Mouse (Mus musculus): Measurements from ENCODE around the gene Alox12e. TPM values are rescaled to one million over a fixed set of nuclear protein-coding genes. Genes with fewer than 3 reads are reported as not detected.
"Not testable (repeated sequence)": the region's sequence is repeated elsewhere in the genome, so short reads cannot be mapped to it uniquely, and the experiment has no call there.

Alox12e gene
- not detected for total RNA-seq (2021)
- long read RNA-seq, experiment 1, result 0 reads
- long read RNA-seq, experiment 2, result 0 reads

DNA sequence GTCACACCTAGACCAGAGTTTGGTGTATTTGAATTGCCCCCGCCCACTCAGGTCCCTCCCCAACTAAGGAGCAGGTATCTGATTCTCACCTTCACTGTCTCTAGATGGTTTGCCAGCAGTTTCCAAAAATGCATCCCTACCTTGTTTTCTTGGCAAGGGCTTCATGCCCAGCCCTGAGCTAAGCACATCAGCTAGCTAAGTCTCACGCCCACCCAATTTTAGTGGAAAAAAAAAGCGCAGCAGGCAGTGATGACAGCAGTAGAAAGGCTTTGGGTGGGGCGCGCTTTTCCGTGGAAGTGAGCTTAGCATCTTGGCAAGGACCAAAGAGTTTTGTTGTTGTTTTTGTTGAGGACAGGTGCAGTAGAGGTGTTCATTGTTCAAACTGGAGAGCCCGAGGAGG lies at the start of gene Alox12e:
Alox12e (minus strand) TSS at position 101 of the 400 bp plus-strand sequence.
- no peak for DNase-seq (ENCODE audit: low spot score)

DNA sequence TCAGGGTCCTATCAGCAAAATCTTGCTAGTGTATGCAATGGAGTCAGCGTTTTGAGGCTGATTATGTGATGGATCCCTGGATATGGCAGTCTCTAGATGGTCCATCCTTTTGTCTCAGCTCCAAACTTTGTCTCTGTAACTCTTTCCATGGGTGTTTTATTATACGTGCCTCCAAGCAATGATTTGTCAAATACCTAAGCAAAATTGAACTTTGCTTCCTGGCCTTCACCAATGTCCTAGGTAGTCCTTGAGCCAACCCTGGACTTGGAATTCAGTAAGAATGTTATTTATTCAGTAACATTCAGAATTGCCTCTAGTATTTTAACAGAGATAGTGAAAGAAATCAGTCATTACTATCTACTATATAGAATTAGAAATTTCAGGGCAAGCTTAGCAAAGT lies 46.2 kb upstream of the Alox12e start:
- not testable (repeated sequence) for DNase-seq (ENCODE audit: low spot score)

DNA sequence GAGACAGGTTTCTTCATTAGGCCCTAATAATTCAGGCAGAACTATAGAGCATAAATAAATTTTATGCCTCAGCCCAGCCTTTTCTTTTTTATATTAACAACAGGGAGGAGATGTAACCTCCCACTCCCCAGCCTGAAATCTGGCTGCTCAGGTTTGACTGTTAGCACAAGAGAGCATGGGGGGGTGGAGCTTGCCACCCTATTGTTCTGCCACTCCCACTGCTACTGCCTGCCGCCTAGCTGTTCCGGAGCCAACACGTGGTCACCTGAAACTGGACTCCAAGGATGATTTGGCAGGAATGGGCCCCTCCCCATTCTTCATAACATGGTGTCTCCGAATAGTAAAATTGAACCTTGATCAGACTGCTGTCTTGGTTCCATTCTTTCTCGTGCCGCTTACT lies 45.3 kb upstream of the Alox12e start:
- DNase-seq (ENCODE audit: low spot score), result not testable (repeated sequence)

DNA sequence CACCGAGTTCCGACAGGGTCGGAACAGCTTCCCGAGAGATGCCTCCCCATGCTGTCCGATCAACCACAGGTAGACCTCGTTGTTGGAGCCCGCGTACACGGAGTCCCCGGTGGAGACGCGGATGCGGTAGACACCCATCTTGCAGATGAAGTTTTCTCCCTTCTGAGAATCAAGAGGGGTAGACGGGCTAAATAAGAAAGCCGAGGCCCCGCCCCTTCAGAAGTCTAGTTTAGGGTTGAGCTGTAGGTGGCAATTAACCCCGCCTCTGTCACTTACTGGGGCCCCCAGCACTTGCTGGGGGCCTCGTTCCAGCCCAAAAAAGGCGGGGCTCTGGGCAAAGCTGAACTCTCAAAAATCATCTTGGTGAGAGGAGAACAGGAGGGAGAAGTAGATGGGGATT lies 29.4 kb upstream of the Alox12e start, which contains the start of gene Alox15:
Alox15 (minus strand) TSS at position 164 of the 400 bp plus-strand sequence.
- no peak for DNase-seq (ENCODE audit: low spot score)

- no peak for DNase-seq (ENCODE audit: low spot score)
These were observed 26.2 kb upstream of the Alox12e start for GRCm38 (mm10) chr11:70348630-70349029.

DNA sequence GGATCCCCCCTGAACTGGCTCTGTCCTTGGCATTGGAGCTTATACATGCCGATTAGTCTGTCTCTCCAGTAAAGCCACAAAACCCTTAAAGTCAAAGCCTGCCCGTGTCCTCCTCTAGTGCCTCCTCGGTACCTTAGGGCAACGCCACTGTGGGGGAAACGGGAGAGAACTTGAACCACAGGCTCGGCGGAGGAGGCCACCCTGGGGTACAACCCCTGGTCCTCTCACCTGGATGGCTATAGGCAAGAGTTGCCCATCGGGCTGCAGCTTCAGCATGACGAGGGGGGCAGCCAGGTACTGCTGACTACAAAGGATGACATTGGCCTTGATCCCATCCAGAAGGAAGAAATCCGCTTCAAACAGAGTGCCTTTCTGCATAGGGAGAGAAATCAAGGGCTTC lies 25.4 kb upstream of the Alox12e start:
- DNase-seq (ENCODE audit: low spot score), result no peak

- no peak for DNase-seq (ENCODE audit: low spot score)
These were observed 23.1 kb upstream of the Alox12e start for GRCm38 (mm10) chr11:70345546-70345945.

- no peak for DNase-seq (ENCODE audit: low spot score)
These were observed 22.6 kb upstream of the Alox12e start for GRCm38 (mm10) chr11:70345061-70345460.

DNA sequence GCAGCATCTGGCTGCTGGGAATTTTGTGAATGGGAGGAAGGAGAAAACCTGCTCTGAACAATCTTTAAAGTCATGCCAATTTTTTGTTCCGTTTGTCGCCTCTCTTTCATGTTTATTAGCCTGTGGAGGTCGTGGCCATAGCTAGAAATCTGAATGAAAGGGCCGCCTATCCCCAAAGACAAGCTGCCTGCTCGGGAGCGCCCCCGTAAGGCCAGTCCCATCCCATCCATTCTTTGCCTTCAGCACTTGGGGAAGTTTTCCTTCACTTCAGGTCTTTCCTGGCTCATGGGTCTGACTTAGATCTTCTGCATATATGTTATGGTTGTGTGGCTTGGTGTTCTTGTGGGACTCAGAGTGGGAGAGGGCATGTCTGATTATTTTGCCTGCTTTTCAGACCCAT lies 17.1 kb upstream of the Alox12e start:
- no peak for DNase-seq (ENCODE audit: low spot score)

GRCm38 (mm10) chr11:70334477-70334876 lies 12.0 kb upstream of the Alox12e start:
- peak; percentile 17 for DNase-seq (ENCODE audit: low spot score)

GRCm38 (mm10) chr11:70324726-70325125 lies 2.3 kb upstream of the Alox12e start:
- DNase-seq (ENCODE audit: low spot score), result no peak

DNA sequence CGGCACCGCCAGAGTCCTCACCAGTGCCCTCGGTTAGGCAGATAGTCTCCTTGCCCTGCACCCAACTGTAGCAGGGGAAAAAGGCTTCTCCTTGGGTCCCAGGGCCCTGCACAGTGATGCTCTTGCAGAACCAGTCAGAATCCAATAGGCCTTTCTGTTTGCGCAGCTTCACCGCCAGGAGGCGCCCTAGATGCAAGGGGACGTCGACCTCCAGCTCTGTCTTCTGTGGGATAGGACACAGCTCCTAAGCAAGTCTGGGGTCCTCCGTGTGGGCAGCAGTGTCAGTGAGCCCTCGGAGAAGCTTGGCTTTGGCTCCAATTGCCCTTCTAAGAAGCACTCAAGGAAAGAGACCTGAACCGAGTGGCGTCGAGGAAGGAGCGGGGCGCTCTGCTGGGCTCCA lies 764 bp downstream of the Alox12e start:
- peak; percentile 15 for DNase-seq (ENCODE audit: low spot score)

DNA sequence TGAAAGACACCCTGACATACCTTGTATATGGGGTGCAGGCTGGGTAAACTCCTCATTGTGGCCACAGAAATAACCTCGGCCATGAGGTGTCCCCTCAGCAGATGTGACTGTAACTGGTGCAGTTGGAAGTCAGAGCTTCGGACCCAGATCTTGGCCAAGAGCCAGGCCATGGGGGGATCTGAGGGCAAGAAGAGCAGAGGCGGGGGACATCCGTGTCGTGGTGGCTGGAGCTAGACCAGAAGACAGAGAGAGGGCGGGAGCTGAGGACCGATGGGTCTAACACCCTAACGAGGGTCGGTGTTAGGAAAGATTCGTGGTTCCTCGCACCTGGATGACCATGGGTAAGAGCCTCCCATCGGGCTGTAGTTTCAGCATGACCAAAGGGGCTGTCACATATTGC lies 2.8 kb downstream of the Alox12e start:
- no peak for DNase-seq (ENCODE audit: low spot score)

DNA sequence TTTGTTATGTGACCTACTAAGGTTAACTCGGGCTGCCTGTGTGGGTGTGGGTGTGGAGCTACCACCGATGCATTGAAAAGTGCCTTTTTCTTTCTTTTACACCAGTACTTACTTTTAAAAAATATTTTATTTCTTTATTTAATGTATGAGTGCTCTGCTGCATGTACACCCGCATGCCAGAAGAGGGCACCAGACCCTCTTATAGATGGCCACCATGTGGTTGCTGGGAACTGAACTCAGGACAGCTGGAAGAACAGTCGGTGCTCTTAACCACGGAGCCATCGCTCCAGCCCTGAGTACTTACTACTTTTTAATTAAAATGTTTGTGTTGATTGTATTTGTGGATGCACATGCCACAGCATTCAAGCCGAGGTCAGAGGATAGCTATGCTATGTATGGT lies 8.6 kb downstream of the Alox12e start:
- DNase-seq (ENCODE audit: low spot score), result no peak

- peak; percentile 58 for DNase-seq (ENCODE audit: low spot score)
These were observed 13.1 kb downstream of the Alox12e start for GRCm38 (mm10) chr11:70309341-70309740.

DNA sequence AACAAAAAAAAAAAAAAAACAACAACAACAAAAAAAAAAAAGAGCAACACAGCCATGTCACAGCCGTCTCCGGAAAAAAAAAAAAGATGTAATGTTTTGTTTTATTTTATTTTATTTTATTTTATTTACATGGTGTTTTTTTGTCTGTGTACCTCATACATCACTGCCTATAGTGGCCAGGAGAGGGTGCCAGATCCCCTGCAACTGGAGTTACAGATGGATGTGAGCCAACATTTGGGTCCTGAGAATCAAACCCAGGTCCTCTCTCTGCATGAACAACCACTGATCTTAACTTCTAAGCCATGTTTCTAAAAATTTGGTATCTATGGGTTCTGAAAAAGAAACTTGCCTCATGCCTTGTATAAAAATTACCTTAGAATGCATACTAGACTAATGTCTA lies 14.1 kb downstream of the Alox12e start:
- no peak for DNase-seq (ENCODE audit: low spot score)

DNA sequence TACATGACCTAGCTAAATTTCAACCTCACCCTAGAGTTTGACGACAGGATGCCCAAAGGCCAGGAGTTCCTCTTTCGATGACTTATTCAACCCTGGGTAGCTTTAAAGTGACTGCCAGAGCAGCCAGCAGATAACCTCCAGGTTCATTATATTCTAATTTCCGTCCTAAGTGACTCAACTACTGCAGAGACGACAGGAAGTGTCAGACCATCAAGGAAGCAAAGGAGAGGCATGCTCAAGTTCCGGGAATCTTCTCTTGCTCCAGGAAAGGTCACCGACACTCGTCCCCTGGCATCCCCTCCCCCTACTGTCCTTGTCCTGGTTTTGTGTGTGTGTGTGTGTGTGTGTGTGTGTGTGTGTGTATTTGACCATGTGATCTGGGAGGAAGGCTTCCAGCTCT lies 16.3 kb downstream of the Alox12e start:
- no peak for DNase-seq (ENCODE audit: low spot score)

DNA sequence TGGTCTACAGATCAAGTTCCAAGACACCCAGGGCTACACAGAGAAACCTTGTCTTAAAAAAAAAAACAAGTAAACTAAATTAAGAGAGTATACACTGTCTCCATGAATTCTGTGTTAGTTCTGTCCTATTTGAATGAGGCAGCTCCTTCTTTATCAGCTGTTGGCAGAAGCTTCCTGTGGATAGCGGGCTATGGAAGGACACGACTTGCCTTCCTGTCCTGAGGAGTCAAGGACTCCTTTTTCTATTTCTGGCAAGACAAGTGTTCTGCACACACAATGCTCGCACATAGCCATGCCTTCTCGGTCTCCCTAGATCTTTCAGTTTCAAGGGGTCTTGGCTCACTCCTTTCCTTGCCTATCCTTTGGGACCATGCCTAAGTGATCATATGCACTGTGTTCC lies 20.1 kb downstream of the Alox12e start:
- DNase-seq (ENCODE audit: low spot score), result no peak

DNA sequence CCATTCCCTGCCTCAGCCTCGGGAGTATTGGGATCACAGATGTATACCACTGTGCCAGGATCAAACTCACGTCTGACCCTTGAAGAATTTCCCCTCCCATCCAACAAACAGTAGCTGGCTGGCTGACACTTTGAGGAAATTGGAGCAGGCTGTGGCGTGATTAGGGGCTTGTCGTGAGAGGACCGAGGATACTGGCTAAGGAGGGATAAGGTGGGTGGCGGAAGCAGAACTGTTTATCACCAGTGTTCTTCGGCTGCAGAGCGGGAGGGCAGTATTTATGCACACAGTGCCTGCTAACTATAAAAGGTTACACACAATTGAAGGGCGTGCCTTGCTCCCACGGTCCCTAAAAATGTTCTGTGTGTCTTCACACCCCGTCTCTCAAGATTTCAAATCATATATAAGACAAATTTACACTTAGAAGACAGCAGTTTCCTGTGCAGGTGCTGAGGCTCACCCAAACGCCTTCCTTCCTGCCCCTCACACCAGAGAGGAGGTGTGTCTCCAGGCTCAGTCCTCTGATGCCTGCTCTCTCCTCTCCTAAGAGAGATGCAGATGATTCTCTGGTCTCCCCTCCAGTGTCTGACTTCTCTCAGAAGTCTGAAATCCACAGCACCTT lies 24.5 kb downstream of the Alox12e start:
- DNase-seq (ENCODE audit: low spot score), result no peak

- no peak for DNase-seq (ENCODE audit: low spot score)
These were observed 25.0 kb downstream of the Alox12e start for GRCm38 (mm10) chr11:70297405-70297804.

DNA sequence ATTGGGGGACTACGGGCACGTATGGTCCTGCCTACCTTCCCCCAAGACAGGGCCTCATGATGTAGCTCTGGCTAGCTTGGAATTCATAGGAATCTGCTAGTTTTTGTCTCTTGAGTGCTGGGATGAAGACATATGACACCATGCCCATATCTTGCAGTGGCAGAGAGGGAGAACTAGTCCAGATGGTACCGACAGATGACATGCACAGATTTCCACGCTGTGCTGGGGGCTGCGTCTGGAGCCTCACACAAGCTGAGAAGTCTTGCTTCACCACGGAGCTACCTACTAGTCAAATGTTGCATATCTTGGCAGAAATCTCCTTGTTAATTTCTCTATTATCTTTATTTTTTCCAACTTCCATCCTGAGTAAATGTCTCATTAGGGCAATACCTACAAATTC lies 28.5 kb downstream of the Alox12e start:
- DNase-seq (ENCODE audit: low spot score), result no peak

- no peak for DNase-seq (ENCODE audit: low spot score)
These were observed 31.2 kb downstream of the Alox12e start for GRCm38 (mm10) chr11:70291235-70291634.

- peak; percentile 51 for DNase-seq (ENCODE audit: low spot score)
These were observed 33.2 kb downstream of the Alox12e start for GRCm38 (mm10) chr11:70289236-70289635.

- no peak for DNase-seq (ENCODE audit: low spot score)
These were observed 34.3 kb downstream of the Alox12e start for GRCm38 (mm10) chr11:70288102-70288501.

Measured in gastrocnemius, adult 18-20 months (tissue).